Mouse (Mus musculus) frontal cortex, postnatal 36 days (tissue): ENCODE data around the gene Atg4a.

ENCODE experiments used
- DNase-seq, 2 experiments: peaks; one replicate each; pipeline ENCODE4 v3.0.0; 2022; ENCODE audit warnings: low spot score in 2 of 2

Gene Atg4a

DNA sequence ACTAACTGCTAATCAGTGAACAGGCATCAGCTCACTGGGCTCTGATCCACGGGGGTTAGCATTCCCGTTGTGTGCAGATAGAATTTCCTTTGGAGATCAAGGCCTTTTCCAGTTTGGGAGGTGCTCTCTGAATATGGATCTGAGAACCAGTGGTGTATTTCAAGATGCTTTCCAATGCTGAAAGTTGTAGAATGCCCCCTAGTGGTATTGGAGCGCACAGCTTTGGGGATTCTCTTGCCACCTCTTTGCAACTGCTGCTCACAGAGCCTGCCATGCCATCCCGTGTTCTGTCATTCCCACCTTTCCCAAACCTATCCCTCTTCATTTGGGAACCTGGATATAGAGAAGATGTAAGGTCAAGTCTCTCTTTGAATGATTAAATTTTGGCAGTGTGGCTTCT is 201.5 kb downstream of the Atg4a start:
- peak in 1 of 2 experiments; percentile 13 for DNase-seq

DNA sequence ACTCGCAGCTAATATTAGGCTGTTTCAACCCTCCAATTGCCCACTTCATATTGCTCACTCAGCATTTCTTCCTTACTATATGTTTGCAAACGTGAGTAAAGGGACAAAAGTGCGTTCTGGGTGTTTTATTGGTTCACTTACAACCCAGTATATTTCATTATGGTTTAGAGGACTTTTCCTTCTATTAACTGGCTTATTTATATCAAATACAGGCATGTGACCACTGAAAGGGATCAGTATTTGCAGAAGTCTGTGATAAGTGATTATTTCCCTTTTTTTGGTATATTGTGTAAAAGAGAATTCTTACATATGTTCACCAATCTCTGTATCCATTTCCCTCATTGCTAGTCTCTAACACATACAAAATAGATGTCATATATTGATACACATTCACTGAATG is 203.7 kb downstream of the Atg4a start:
- DNase-seq, result no peak

DNA sequence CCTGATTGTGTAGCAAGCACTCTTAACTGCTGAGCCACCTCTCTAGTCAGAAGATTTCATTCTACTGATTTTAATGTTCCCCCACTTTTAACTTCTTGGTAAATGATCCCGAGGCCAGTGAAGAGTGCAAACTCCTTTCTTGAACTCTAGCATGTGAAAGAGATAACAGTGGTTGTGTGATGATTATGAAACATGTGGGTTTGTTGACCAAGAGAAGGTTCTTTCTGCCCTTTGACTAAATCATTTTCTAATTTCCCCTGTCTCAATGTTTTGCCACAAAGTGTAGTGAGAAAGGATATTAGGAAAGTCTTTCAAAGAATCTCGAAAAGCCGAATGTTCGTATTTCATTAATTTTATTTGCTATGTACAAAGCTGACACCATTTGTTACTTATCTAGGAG is 208.4 kb downstream of the Atg4a start:
- no peak for DNase-seq

DNA sequence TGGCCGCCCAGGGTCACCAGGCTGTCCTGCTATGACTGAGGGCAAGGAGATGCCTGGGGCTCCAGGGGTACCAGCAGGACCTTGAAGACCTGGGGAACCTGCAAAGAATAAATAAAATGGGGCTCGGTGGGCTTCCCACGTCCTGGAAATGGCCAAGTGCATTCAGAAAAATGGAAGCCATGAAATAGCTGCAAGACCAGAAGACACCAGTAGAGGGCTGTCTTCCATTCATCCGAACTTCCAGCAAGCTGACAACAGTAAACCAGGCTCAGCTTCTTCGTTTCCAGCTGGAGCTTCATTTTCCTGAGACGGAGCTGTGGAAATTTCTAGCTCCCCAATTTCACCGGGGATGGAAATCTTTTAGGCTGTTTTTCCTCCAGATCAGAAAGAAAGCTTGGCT is 218.6 kb downstream of the Atg4a start:
- peak; percentile 25 to 51 for DNase-seq

DNA sequence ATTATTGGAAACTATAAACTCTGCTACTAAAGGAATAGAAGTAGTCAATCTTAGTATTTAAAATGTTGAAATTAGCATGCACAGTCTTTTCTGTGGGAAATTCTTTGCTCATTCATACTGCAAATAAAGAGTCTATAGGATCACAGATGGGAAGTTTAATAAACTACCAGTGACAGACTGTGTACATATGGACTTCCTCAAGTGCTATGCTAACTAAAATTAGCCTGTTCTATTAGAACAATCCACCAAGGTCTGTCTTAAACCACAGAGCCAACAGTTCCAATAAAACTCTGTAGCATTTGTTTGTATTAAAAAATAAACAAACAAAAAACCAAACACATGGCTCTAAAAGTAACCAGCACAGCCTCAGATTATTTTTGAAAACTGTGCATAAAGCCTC is 238.3 kb downstream of the Atg4a start:
- DNase-seq, result no peak

DNA sequence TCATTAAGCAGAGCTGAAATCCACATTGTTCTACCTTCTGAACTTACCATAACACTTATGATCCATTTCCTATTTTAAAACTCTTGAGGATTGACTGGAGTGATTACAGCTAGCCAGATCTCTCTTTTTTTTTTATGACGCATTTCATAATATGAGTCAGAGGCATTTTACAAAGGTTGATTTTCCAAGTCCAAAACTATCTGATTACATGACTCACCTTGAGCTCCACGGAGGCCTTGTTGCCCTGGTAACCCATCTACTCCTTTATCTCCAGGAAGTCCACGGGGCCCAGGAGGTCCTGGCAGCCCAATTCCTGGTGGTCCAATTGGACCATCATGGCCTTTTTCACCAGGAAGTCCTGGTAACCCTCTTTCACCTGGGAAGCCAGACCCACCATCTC is 242.3 kb downstream of the Atg4a start:
- no peak for DNase-seq

DNA sequence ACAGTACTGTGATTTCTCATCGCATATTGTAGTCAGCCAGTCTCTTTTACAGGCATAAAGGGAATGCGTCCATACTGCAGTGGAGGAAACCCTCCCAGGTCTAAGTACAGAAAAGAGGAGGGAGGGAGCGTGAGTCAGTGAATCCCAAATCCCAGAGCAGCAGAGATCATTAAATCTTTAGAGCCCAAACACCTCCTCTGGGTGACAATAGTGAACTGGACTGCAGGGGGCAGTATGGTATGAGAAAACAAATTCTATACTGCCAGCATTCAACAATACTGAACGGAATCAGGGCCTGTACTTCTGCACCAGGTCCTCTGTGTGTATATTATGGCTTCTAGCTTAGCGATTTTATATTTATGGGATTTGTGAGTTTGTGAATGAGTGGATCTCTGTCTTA is 256.1 kb downstream of the Atg4a start:
- peak; percentile 26 to 43 for DNase-seq
